Mouse (Mus musculus): ENCODE data around the gene Mrpl9. TPM values are rescaled to one million over a fixed set of nuclear protein-coding genes. Genes with fewer than 3 reads are reported as not detected.

Mrpl9 gene
- polyA plus RNA-seq, 1 experiment, result 32.3 TPM

- Histone ChIP-seq H3K4me3 (ENCODE audit: low read depth, low read length) (no peak overlapping the region), H3K27ac (ENCODE audit: insufficient read depth, low read length) (no peak overlapping the region), H3K4me1 (ENCODE audit: control insufficient read depth, insufficient read depth, low read length) (no peaks in the 10 kb centered on the region), H3K27me3 (ENCODE audit: control insufficient read depth, insufficient read depth, low read length, poor library complexity, severe bottlenecking) (no peaks in the 10 kb centered on the region), H3K9ac (ENCODE audit: low read depth, poor library complexity, severe bottlenecking) (no peak overlapping the region), H3K36me3 (ENCODE audit: control insufficient read depth, insufficient read depth, low read length, poor library complexity, severe bottlenecking) (no peaks in the 10 kb centered on the region), H3K9me3 (replicated peaks; ENCODE audit: control insufficient read depth, insufficient read depth, low read length, poor library complexity, severe bottlenecking) (no peaks in the 10 kb centered on the region; the same call in 1 of the 2 replicates)
- TF ChIP-seq EP300 (IDR thresholded peaks at IDR 0.05; ENCODE audit: insufficient read depth, low read depth, low read length) (no peak), CTCF (IDR thresholded peaks at IDR 0.05; ENCODE audit: low read depth, low read length) (no peak), POLR2A (IDR thresholded peaks at IDR 0.05; ENCODE audit: insufficient read depth, low read length) (no peak)
Observed at GRCm38 (mm10) chr3:94457055-94457454, 13.9 kb downstream of the Mrpl9 start.

GRCm38 (mm10) chr3:94459834-94460233 lies 16.7 kb downstream of the Mrpl9 start:
- Histone ChIP-seq H3K36me3 (ENCODE audit: control insufficient read depth, insufficient read depth, low read length, poor library complexity, severe bottlenecking) (no peaks in the 10 kb centered on the region), H3K9me3 (replicated peaks; ENCODE audit: control insufficient read depth, insufficient read depth, low read length, poor library complexity, severe bottlenecking) (no peaks in the 10 kb centered on the region; the same call in 1 of the 2 replicates), H3K4me1 (ENCODE audit: control insufficient read depth, insufficient read depth, low read length) (no peaks in the 10 kb centered on the region), H3K27ac (ENCODE audit: insufficient read depth, low read length) (no peak overlapping the region), H3K4me3 (ENCODE audit: low read depth, low read length) (no peak overlapping the region), H3K9ac (ENCODE audit: low read depth, poor library complexity, severe bottlenecking) (no peak overlapping the region), H3K27me3 (ENCODE audit: control insufficient read depth, insufficient read depth, low read length, poor library complexity, severe bottlenecking) (no peaks in the 10 kb centered on the region)
- TF ChIP-seq POLR2A (IDR thresholded peaks at IDR 0.05; ENCODE audit: insufficient read depth, low read length), result no peak
- no peak for TF ChIP-seq CTCF (IDR thresholded peaks at IDR 0.05; ENCODE audit: low read depth, low read length)
- no peak for TF ChIP-seq EP300 (IDR thresholded peaks at IDR 0.05; ENCODE audit: insufficient read depth, low read depth, low read length)

GRCm38 (mm10) chr3:94463926-94464578 lies 20.9 kb downstream of the Mrpl9 start:
- H3K4me1 ChIP-seq (ENCODE audit: control insufficient read depth, insufficient read depth, low read length), result no peaks in the 10 kb centered on the region
- H3K9me3 ChIP-seq (replicated peaks; ENCODE audit: control insufficient read depth, insufficient read depth, low read length, poor library complexity, severe bottlenecking), result no peaks in the 10 kb centered on the region
- H3K27me3 ChIP-seq (ENCODE audit: control insufficient read depth, insufficient read depth, low read length, poor library complexity, severe bottlenecking), result no peaks in the 10 kb centered on the region
- H3K27ac ChIP-seq (ENCODE audit: insufficient read depth, low read length), result no peak overlapping the region
- H3K9ac ChIP-seq (ENCODE audit: low read depth, poor library complexity, severe bottlenecking), result no peak overlapping the region
- no peak overlapping the region for H3K4me3 ChIP-seq (ENCODE audit: low read depth, low read length)
- no peak for TF ChIP-seq CTCF (IDR thresholded peaks at IDR 0.05; ENCODE audit: low read depth, low read length)
- no peak for TF ChIP-seq POLR2A (IDR thresholded peaks at IDR 0.05; ENCODE audit: insufficient read depth, low read length)
- TF ChIP-seq EP300 (IDR thresholded peaks at IDR 0.05; ENCODE audit: insufficient read depth, low read depth, low read length), result no peak
- no peaks in the 10 kb centered on the region for H3K36me3 ChIP-seq (ENCODE audit: control insufficient read depth, insufficient read depth, low read length, poor library complexity, severe bottlenecking)

GRCm38 (mm10) chr3:94465632-94466430 lies 22.7 kb downstream of the Mrpl9 start:
- no peaks in the 10 kb centered on the region for H3K9me3 ChIP-seq (replicated peaks; ENCODE audit: control insufficient read depth, insufficient read depth, low read length, poor library complexity, severe bottlenecking)
- H3K9ac ChIP-seq (ENCODE audit: low read depth, poor library complexity, severe bottlenecking), result no peak overlapping the region
- no peaks in the 10 kb centered on the region for H3K36me3 ChIP-seq (ENCODE audit: control insufficient read depth, insufficient read depth, low read length, poor library complexity, severe bottlenecking)
- no peak for TF ChIP-seq EP300 (IDR thresholded peaks at IDR 0.05; ENCODE audit: insufficient read depth, low read depth, low read length)
- TF ChIP-seq CTCF (IDR thresholded peaks at IDR 0.05; ENCODE audit: low read depth, low read length), result no peak
- TF ChIP-seq POLR2A (IDR thresholded peaks at IDR 0.05; ENCODE audit: insufficient read depth, low read length), result no peak
- no peaks in the 10 kb centered on the region for H3K4me1 ChIP-seq (ENCODE audit: control insufficient read depth, insufficient read depth, low read length)
- no peak overlapping the region for H3K27ac ChIP-seq (ENCODE audit: insufficient read depth, low read length)
- H3K27me3 ChIP-seq (ENCODE audit: control insufficient read depth, insufficient read depth, low read length, poor library complexity, severe bottlenecking), result no peaks in the 10 kb centered on the region
- no peak overlapping the region for H3K4me3 ChIP-seq (ENCODE audit: low read depth, low read length)

GRCm38 (mm10) chr3:94468931-94469330 lies 25.8 kb downstream of the Mrpl9 start:
- Histone ChIP-seq H3K4me3 (ENCODE audit: low read depth, low read length) (no peak overlapping the region), H3K9me3 (replicated peaks; ENCODE audit: control insufficient read depth, insufficient read depth, low read length, poor library complexity, severe bottlenecking) (no peaks in the 10 kb centered on the region), H3K27ac (ENCODE audit: insufficient read depth, low read length) (no peak overlapping the region), H3K27me3 (ENCODE audit: control insufficient read depth, insufficient read depth, low read length, poor library complexity, severe bottlenecking) (no peaks in the 10 kb centered on the region), H3K4me1 (ENCODE audit: control insufficient read depth, insufficient read depth, low read length) (no peaks in the 10 kb centered on the region), H3K36me3 (ENCODE audit: control insufficient read depth, insufficient read depth, low read length, poor library complexity, severe bottlenecking) (no peaks in the 10 kb centered on the region), H3K9ac (ENCODE audit: low read depth, poor library complexity, severe bottlenecking) (no peak overlapping the region)
- TF ChIP-seq EP300 (IDR thresholded peaks at IDR 0.05; ENCODE audit: insufficient read depth, low read depth, low read length) (no peak), POLR2A (IDR thresholded peaks at IDR 0.05; ENCODE audit: insufficient read depth, low read length) (no peak), CTCF (IDR thresholded peaks at IDR 0.05; ENCODE audit: low read depth, low read length) (no peak)

Data from ES-Bruce4 (cell line).